In the genomic region with DNA sequence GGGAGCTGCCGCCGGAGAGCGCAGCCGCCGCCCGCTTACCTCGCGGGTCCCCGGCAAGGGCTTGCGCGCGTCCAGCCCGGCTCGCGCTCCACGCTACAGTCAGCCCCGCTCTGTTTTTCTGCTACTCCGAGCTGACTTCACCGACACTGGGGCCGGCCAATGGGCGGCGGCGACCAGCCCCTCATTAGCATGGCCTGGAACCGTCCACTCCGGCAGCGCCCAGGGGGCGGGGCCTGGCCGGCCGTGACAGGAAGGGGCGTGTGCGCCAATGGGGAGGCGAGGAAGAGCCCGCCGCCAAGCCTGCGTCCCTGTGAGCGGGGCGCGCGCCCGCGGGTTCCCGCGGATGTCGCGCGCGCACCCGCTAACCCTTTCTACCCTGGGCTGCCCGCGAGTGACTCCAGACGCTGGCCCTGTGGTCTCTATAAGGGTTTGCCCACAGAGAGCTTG, we compare ENCODE assay signal across 7 mouse cellular contexts. TPM values are rescaled to one million over a fixed set of nuclear protein-coding genes. Genes with fewer than 3 reads are reported as not detected.
DNase-seq lines count a peak whose midpoint lies in the region; ATAC-seq lines count a peak whose summit lies in the region.

A gene (minus strand): TSS at position 148 of the 447 bp plus-strand sequence.

- no peaks in the 10 kb centered on the region for H3K27me3 ChIP-seq in embryonic facial prominence, embryonic 11.5 days (ENCODE audit: control insufficient read depth, insufficient read depth, low read length)
- no peaks in the 10 kb centered on the region for H3K27me3 ChIP-seq in limb, embryonic 10.5 days (ENCODE audit: low read depth, poor library complexity, severe bottlenecking)
- H3K27me3 ChIP-seq in midbrain, embryonic 13.5 days, result no peaks in the 10 kb centered on the region

- peak; percentile 99 for ATAC-seq in embryonic facial prominence, embryonic 11.5 days (replicated peaks; ENCODE audit: insufficient number of reproducible peaks, low FRiP score, low TSS enrichment, low read depth)
- peak; percentile 97 for ATAC-seq in granulocyte monocyte progenitor cell, adult 5-6 weeks (replicated peaks; ENCODE audit: poor library complexity, severe bottlenecking)
- ATAC-seq in midbrain, embryonic 13.5 days, result peak; percentile 98

- H3K9ac ChIP-seq in embryonic facial prominence, embryonic 11.5 days (replicated peaks; ENCODE audit: low read length), result peak within 1 kb of the TSS; percentile 76
- peak within 1 kb of the TSS; percentile 90 for H3K9ac ChIP-seq in midbrain, embryonic 13.5 days (replicated peaks)

- peak within 1 kb of the TSS; percentile 69 for H3K4me3 ChIP-seq in embryonic facial prominence, embryonic 11.5 days (ENCODE audit: low read depth, low read length)
- peak within 1 kb of the TSS; percentile 79 for H3K4me3 ChIP-seq in limb, embryonic 10.5 days
- H3K4me3 ChIP-seq in midbrain, embryonic 13.5 days (replicated peaks), result peak within 1 kb of the TSS; percentile 85

- peak within 1 kb of the TSS; percentile 91 for H3K4me2 ChIP-seq in embryonic facial prominence, embryonic 11.5 days (ENCODE audit: low read depth, low read length)
- peak within 1 kb of the TSS; percentile 84 for H3K4me2 ChIP-seq in midbrain, embryonic 13.5 days (replicated peaks)

- H3K36me3 ChIP-seq in embryonic facial prominence, embryonic 11.5 days (replicated peaks; ENCODE audit: control insufficient read depth, insufficient read depth, low read depth, low read length), result no peaks in the 10 kb centered on the region
- no peaks in the 10 kb centered on the region for H3K36me3 ChIP-seq in limb, embryonic 10.5 days
- H3K36me3 ChIP-seq in midbrain, embryonic 13.5 days, result no peaks in the 10 kb centered on the region

- WGBS in embryonic facial prominence, embryonic 11.5 days, result under 1% methylated on average over 51 of the region's 51 CpGs
- under 1% methylated on average over 51 of the region's 51 CpGs for WGBS in limb, embryonic 10.5 days
- 0% methylated on average over 46 of the region's 51 CpGs for WGBS in midbrain, embryonic 13.5 days

- 0 out of 2 replicates have a peak, but pooled peaks cover 2% of the 10 kb centered on the region for H3K4me1 ChIP-seq in embryonic facial prominence, embryonic 11.5 days (ENCODE audit: control insufficient read depth, insufficient read depth, low read length)
- peaks cover 17% of the 10 kb centered on the region for H3K4me1 ChIP-seq in limb, embryonic 10.5 days
- peaks cover 33% of the 10 kb centered on the region for H3K4me1 ChIP-seq in midbrain, embryonic 13.5 days (replicated peaks)

- peak within 1 kb of the TSS; percentile 80 for H3K27ac ChIP-seq in embryonic facial prominence, embryonic 11.5 days (replicated peaks; ENCODE audit: low read depth, low read length)
- peak within 1 kb of the TSS; percentile 88 for H3K27ac ChIP-seq in limb, embryonic 10.5 days
- H3K27ac ChIP-seq in midbrain, embryonic 13.5 days, result peak within 1 kb of the TSS; percentile 94

- peak; percentile 98 for DNase-seq in adrenal gland, postnatal 14 days
- peak; percentile 98 for DNase-seq in embryonic facial prominence, embryonic 11.5 days (ENCODE audit: low spot score)
- peak; percentile 97 for DNase-seq in kidney, adult 11 months
- peak; percentile 96 for DNase-seq in limb, embryonic 10.5 days (ENCODE audit: low spot score)
- peak; percentile 94 for DNase-seq in spleen, adult 12 weeks (ENCODE audit: low spot score)

- H3K9me3 ChIP-seq in embryonic facial prominence, embryonic 11.5 days (replicated peaks; ENCODE audit: control insufficient read depth, low read length), result no peaks in the 10 kb centered on the region
- H3K9me3 ChIP-seq in limb, embryonic 10.5 days (replicated peaks), result no peaks in the 10 kb centered on the region
- no peaks in the 10 kb centered on the region for H3K9me3 ChIP-seq in midbrain, embryonic 13.5 days

RNA-seq across cellular contexts. Expression of the gene that starts here (rescaled TPM):
- total RNA-seq in adrenal gland, postnatal 14 days (2021), result 157 and 159 TPM in 2 replicates
- 35.7 and 39.3 TPM in 2 replicates for polyA plus RNA-seq in embryonic facial prominence, embryonic 11.5 days (2014; fragmentation: Nextera tagmentation; extraction: Ambion mirVana)
- 3.7 and 7.9 TPM in 2 replicates for total RNA-seq in granulocyte monocyte progenitor cell, adult 5-6 weeks (2014; fragmentation: Nextera tagmentation)
- total RNA-seq in granulocyte monocyte progenitor cell, adult 5-6 weeks (2017), result 0.15 and 7.4 TPM in 2 replicates
- 21.1 and 24.5 TPM in 2 replicates for polyA plus RNA-seq in limb, embryonic 10.5 days (2016; fragmentation: Nextera tagmentation; extraction: Ambion mirVana)
- polyA plus RNA-seq in midbrain, embryonic 13.5 days (2015; fragmentation: Nextera tagmentation; extraction: Ambion mirVana), result 77.6 and 78.7 TPM in 2 replicates

Comparison
In these comparisons a context has a peak if more than half of its experiments do, and no peak if none do; other contexts are left out.
1. Peak in every context shown above with its lines: DNase-seq, ATAC-seq, H3K4me3 ChIP-seq and H3K27ac ChIP-seq.
2. RNA of the gene that starts here (total RNA-seq): 157 to 159 TPM in adrenal gland, postnatal 14 days; 0.15 to 7.9 TPM in granulocyte monocyte progenitor cell, adult 5-6 weeks; every median in the first group is over 10 times any median in the second.